Mouse (Mus musculus): ENCODE data around the gene Aspa. TPM values are rescaled to one million over a fixed set of nuclear protein-coding genes. Genes with fewer than 3 reads are reported as not detected.

Gene Aspa
- total RNA-seq, 4 experiments from 2014 or later: 2.5 to 3.4 (median 2.8) TPM

DNA sequence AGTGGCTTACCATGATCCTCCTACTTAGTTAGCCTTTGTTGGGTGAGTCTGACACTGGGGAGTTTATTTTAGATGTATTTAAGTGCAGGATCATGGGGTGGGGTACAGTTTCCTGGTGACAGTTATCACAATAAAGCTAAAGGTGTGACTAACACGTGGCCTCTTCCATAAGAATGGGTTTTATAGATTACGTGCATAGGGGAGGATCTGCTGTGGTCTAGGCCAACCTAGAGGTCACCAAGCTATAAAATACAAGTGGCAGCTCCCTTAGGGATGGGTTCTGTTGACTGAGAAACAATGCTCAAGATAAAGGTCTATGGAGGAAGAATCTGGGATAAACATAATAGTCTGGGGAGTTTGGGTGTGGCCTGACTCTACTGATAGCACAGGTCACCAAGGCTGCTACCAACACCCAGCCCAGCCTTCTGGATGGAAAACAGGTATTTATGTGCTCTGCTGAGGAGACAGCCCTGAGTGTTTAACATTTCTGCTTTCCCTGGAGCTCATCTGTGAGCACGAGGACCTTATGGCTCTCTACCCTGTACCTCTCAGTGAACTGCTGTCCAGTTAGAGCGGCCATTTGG is 71.9 kb downstream of the Aspa start:
- DNase-seq (ENCODE audit: low spot score): no peak

Other genes with a start within 250 kb of the Aspa start
- gene Itgae, start 239.0 kb downstream of the Aspa start, total RNA-seq (2022): under 1 TPM in 2 of 4 experiments, not detected in 2; 0.22 to 0.38 TPM
- gene Haspin, start 191.3 kb downstream of the Aspa start, total RNA-seq (2022): under 1 TPM; 0.08 to 0.37 (median 0.14) TPM
- 10 to 100 TPM; 14.2 to 19.7 (median 16.6) TPM for gene P2rx5, start 169.2 kb downstream of the Aspa start, total RNA-seq (2022)
- 10 to 100 TPM; 80.9 to 93.8 (median 89.9) TPM for gene Emc6, start 152.6 kb downstream of the Aspa start, total RNA-seq (2022)
- 10 to 100 TPM; 36.7 to 52.6 (median 46.8) TPM for gene Tax1bp3, start 152.5 kb downstream of the Aspa start, total RNA-seq (2022)
- 1 to 10 TPM; 7.5 to 10.0 (median 9.6) TPM for gene Ctns, start 130.6 kb downstream of the Aspa start, total RNA-seq (2022)
- gene Shpk, start 130.1 kb downstream of the Aspa start, total RNA-seq (2022): 1 to 10 TPM in 3 of 4 experiments, under 1 TPM in 1; 0.68 to 1.7 (median 1.4) TPM
- under 1 TPM in 1 of 4 experiments, not detected in 3; 0.09 TPM for gene Trpv1, start 95.3 kb downstream of the Aspa start, total RNA-seq (2022)
- gene Trpv3, start 62.2 kb downstream of the Aspa start, total RNA-seq (2022): under 1 TPM in 2 of 4 experiments, not detected in 2; 0.06 TPM
- not detected for gene Gm49340, start 145 bp upstream of the Aspa start, total RNA-seq (2022)
- gene Spata22, start 145 bp upstream of the Aspa start, total RNA-seq (2022): not detected
- not detected for gene Olfr20, start 21.2 kb upstream of the Aspa start, total RNA-seq (2022)
- gene Olfr376, start 41.6 kb upstream of the Aspa start, total RNA-seq (2022): not detected
- not detected for gene Olfr1, start 70.0 kb upstream of the Aspa start, total RNA-seq (2022)
- gene Olfr378, start 98.9 kb upstream of the Aspa start, total RNA-seq (2022): not detected
- gene Olfr380, start 127.9 kb upstream of the Aspa start, total RNA-seq (2022): not detected
- not detected for gene Olfr381, start 162.0 kb upstream of the Aspa start, total RNA-seq (2022)
- not detected for gene Olfr382, start 187.6 kb upstream of the Aspa start, total RNA-seq (2022)

All from heart, adult 8-10 months (tissue).